In the genomic region with DNA sequence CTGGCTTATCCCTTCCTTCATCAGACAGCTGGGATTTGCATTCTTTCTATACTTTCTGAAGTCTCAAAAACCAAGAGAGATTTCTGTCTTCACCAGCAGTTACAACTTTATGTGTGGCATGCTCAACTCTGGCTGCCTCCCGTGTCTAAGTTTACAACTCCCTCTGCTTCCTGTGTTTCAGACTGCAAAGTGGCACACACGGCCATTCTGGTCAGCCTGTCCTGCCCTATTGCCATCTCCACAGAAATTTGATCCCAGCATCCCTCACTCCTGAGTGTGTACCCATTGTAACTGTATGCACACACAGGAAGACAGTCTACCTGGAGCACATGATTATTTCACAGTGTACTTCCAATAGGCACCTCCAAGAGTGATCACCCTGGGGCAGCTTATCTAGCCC, we compare ENCODE assay signal across 15 mouse cellular contexts.
"Had no signal": no experiment of that assay in that cellular context is flagged by ENCODE, and none has a peak within 500 bp of the region (broad histone marks: within the 10 kb centered on the region; RNA-seq: fewer than 3 reads in every experiment).

No protein-coding gene starts in this region.

- H3K4me2 ChIP-seq: neural tube, embryonic 15.5 days; stomach, embryonic 15.5 days had no signal

- DNase-seq: retina, postnatal 1 day; right cerebral cortex, adult 18-20 months; right cerebral cortex, postnatal 14 days; right cerebral cortex, postnatal 25 days; right cerebral cortex, postnatal 4 days; spleen, adult 18-20 months; thymus, adult 18-20 months; thymus, adult 2 months; thymus, postnatal 14 days; thymus, postnatal 25 days; thymus, postnatal 36 days; thymus, postnatal 4 days had no signal

- H3K27ac ChIP-seq: neural tube, embryonic 15.5 days; stomach, embryonic 15.5 days; stomach, postnatal 0 days had no signal

- H3K4me3 ChIP-seq: neural tube, embryonic 15.5 days; stomach, embryonic 15.5 days had no signal

- H3K4me1 ChIP-seq: neural tube, embryonic 15.5 days; stomach, embryonic 15.5 days had no signal

- H3K36me3 ChIP-seq: neural tube, embryonic 15.5 days; stomach, embryonic 15.5 days had no signal

- H3K9me3 ChIP-seq: neural tube, embryonic 15.5 days; stomach, embryonic 15.5 days had no signal

- H3K9ac ChIP-seq: neural tube, embryonic 15.5 days; stomach, embryonic 15.5 days had no signal

- H3K27me3 ChIP-seq: neural tube, embryonic 15.5 days; stomach, embryonic 15.5 days had no signal
